18 mouse cellular contexts compared by ENCODE assay signal in genomic region chr3:41452020-41452715, GRCm38 (mm10).
A peak's percentile ranks its signal among the peaks of the same experiment; 100 is the strongest.
DNase-seq lines count a peak whose midpoint lies in the region; ATAC-seq and TF ChIP-seq lines count a peak whose summit lies in the region.
"Had no signal": no experiment of that assay in that cellular context is flagged by ENCODE, and none has a peak within 500 bp of the region (broad histone marks: within the 10 kb centered on the region; RNA-seq: fewer than 3 reads in every experiment).

No protein-coding gene starts in this region.

- no peaks in the 10 kb centered on the region for H3K36me3 ChIP-seq in intestine, embryonic 15.5 days
- H3K36me3 ChIP-seq in stomach, embryonic 16.5 days (ENCODE audit: control insufficient read depth, insufficient read depth, low read length), result no peaks in the 10 kb centered on the region
- H3K36me3 ChIP-seq in hindbrain, embryonic 12.5 days, result no peaks in the 10 kb centered on the region
- no peaks in the 10 kb centered on the region for H3K36me3 ChIP-seq in kidney, embryonic 14.5 days (ENCODE audit: control insufficient read depth, insufficient read depth, low read length)
- H3K36me3 ChIP-seq: liver, embryonic 15.5 days had no signal

- 61% methylated on average over 3 of the region's 3 CpGs for WGBS in intestine, embryonic 15.5 days
- 61% methylated on average over 3 of the region's 3 CpGs for WGBS in stomach, embryonic 16.5 days
- 75% methylated on average over 3 of the region's 3 CpGs for WGBS in hindbrain, embryonic 12.5 days
- WGBS in kidney, embryonic 14.5 days, result 64% methylated on average over 3 of the region's 3 CpGs

- no peaks in the 10 kb centered on the region for H3K9me3 ChIP-seq in intestine, embryonic 15.5 days
- no peaks in the 10 kb centered on the region for H3K9me3 ChIP-seq in stomach, embryonic 16.5 days (replicated peaks; ENCODE audit: control insufficient read depth, low read length)
- H3K9me3 ChIP-seq in hindbrain, embryonic 12.5 days (replicated peaks), result no peaks in the 10 kb centered on the region
- H3K9me3 ChIP-seq in kidney, embryonic 14.5 days (ENCODE audit: control insufficient read depth, low read length), result no peaks in the 10 kb centered on the region
- H3K9me3 ChIP-seq: liver, embryonic 15.5 days had no signal

- H3K4me3 ChIP-seq in intestine, embryonic 15.5 days (replicated peaks), result no peak overlapping the region
- no peak overlapping the region for H3K4me3 ChIP-seq in stomach, embryonic 16.5 days (replicated peaks; ENCODE audit: low read length)
- no peak overlapping the region for H3K4me3 ChIP-seq in left cerebral cortex, adult 2 months
- H3K4me3 ChIP-seq in hindbrain, embryonic 12.5 days, result no peak overlapping the region
- no peak overlapping the region for H3K4me3 ChIP-seq in kidney, embryonic 14.5 days (ENCODE audit: low read length)
- H3K4me3 ChIP-seq: liver, embryonic 15.5 days; megakaryocyte, embryonic 14.5 days had no signal

- H3K9ac ChIP-seq in intestine, embryonic 15.5 days, result no peak overlapping the region
- H3K9ac ChIP-seq in stomach, embryonic 16.5 days (ENCODE audit: low read length), result no peak overlapping the region
- no peak overlapping the region for H3K9ac ChIP-seq in hindbrain, embryonic 12.5 days
- no peak overlapping the region for H3K9ac ChIP-seq in kidney, embryonic 14.5 days (ENCODE audit: low read depth, low read length)
- H3K9ac ChIP-seq: forebrain, postnatal 0 days; liver, embryonic 15.5 days had no signal

- H3K27me3 ChIP-seq in intestine, embryonic 15.5 days (replicated peaks), result no peaks in the 10 kb centered on the region
- H3K27me3 ChIP-seq in stomach, embryonic 16.5 days (ENCODE audit: control insufficient read depth, insufficient read depth, low read length), result no peaks in the 10 kb centered on the region
- no peaks in the 10 kb centered on the region for H3K27me3 ChIP-seq in hindbrain, embryonic 12.5 days
- no peaks in the 10 kb centered on the region for H3K27me3 ChIP-seq in kidney, embryonic 14.5 days (ENCODE audit: control insufficient read depth, insufficient read depth, low read length)
- H3K27me3 ChIP-seq: liver, embryonic 15.5 days; megakaryocyte, embryonic 14.5 days had no signal

- peak; percentile 20 for DNase-seq in lung, postnatal 36 days
- DNase-seq in lung, postnatal 10 days, result no peak
- peak; percentile 32 for DNase-seq in ZHBTc4 (ENCODE audit: low read depth, low spot score)
- DNase-seq in left cerebral cortex, adult 2 months (ENCODE audit: extremely low spot score in 1 of 2, low spot score in 2 of 2), result no peak
- DNase-seq: adrenal gland, postnatal 25 days; cerebellum, adult 9-10 months; forebrain, postnatal 0 days; kidney, adult 9 months; right cerebral cortex, adult 18-20 months had no signal

- no peak overlapping the region for H3K27ac ChIP-seq in intestine, embryonic 15.5 days
- no peak overlapping the region for H3K27ac ChIP-seq in stomach, embryonic 16.5 days (ENCODE audit: low read length)
- H3K27ac ChIP-seq in left cerebral cortex, adult 2 months, result no peak overlapping the region
- no peak overlapping the region for H3K27ac ChIP-seq in hindbrain, embryonic 12.5 days
- H3K27ac ChIP-seq in kidney, embryonic 14.5 days (ENCODE audit: low read depth, low read length), result no peak overlapping the region
- H3K27ac ChIP-seq: liver, embryonic 15.5 days had no signal

- H3K4me1 ChIP-seq in intestine, embryonic 15.5 days (replicated peaks), result no peaks in the 10 kb centered on the region
- H3K4me1 ChIP-seq in stomach, embryonic 16.5 days (ENCODE audit: control insufficient read depth, insufficient read depth, low read length), result no peaks in the 10 kb centered on the region
- no peaks in the 10 kb centered on the region for H3K4me1 ChIP-seq in hindbrain, embryonic 12.5 days
- 0 out of 2 replicates have a peak, but pooled peaks cover 3% of the 10 kb centered on the region for H3K4me1 ChIP-seq in kidney, embryonic 14.5 days (ENCODE audit: control insufficient read depth, insufficient read depth, low read length)
- H3K4me1 ChIP-seq: liver, embryonic 15.5 days; megakaryocyte, embryonic 14.5 days had no signal

- ATAC-seq in intestine, embryonic 15.5 days, result peak; percentile 95
- ATAC-seq in stomach, embryonic 16.5 days (ENCODE audit: insufficient read depth, low FRiP score), result peak; percentile 86; the same call in 1 of the 2 replicates
- ATAC-seq in hindbrain, embryonic 12.5 days (ENCODE audit: low FRiP score), result no peak
- ATAC-seq in kidney, embryonic 14.5 days (ENCODE audit: low FRiP score, low TSS enrichment), result no peak
- ATAC-seq: activated CD4-positive, CD25-positive, alpha-beta regulatory T cell, adult 4 months; CD4-positive, CD25-positive, alpha-beta regulatory T cell, adult 4 months; forebrain, postnatal 0 days; hindbrain, embryonic 16.5 days had no signal

- no peak for TF ChIP-seq CTCF in left cerebral cortex, adult 2 months (IDR thresholded peaks at IDR 0.05)

- intact Hi-C loops in left cerebral cortex, adult 2 months (cut with DNase I), result no loop called here

- no peak overlapping the region for H3K4me2 ChIP-seq in intestine, embryonic 15.5 days (replicated peaks)
- no peak overlapping the region for H3K4me2 ChIP-seq in stomach, embryonic 16.5 days (ENCODE audit: low read depth, low read length)
- no peak overlapping the region for H3K4me2 ChIP-seq in hindbrain, embryonic 12.5 days (replicated peaks)
- H3K4me2 ChIP-seq in kidney, embryonic 14.5 days (replicated peaks; ENCODE audit: low read depth, low read length), result no peak overlapping the region
- H3K4me2 ChIP-seq: liver, embryonic 15.5 days had no signal

Comparison
In these comparisons a context has a peak if more than half of its experiments do, and no peak if none do; other contexts are left out.
1. DNase-seq: peak in lung, postnatal 36 days (single experiment) and ZHBTc4 (single experiment); none in lung, postnatal 10 days (single experiment) and left cerebral cortex, adult 2 months (0 of 2).
2. ATAC-seq: peak in intestine, embryonic 15.5 days (single experiment) and stomach, embryonic 16.5 days (single experiment); none in hindbrain, embryonic 12.5 days (single experiment) and kidney, embryonic 14.5 days (single experiment).